Mouse (Mus musculus) layer of hippocampus, adult 2 months (tissue): Measurements from ENCODE around the gene Slc35b2. TPM values are rescaled to one million over a fixed set of nuclear protein-coding genes. Genes with fewer than 3 reads are reported as not detected.

ENCODE experiments used
- DNase-seq, 2 experiments: peaks; one replicate each; pipeline ENCODE4 v3.0.0; 2022; ENCODE audit warnings: low spot score in 2 of 2
- H3K27ac ChIP-seq: fragments of 200-600 bp; 2 replicates; pipeline ENCODE4 v1.8.1; 2022
- H3K4me3 ChIP-seq: fragments of 200-600 bp; 2 replicates; pipeline ENCODE4 v1.8.1; 2022; ENCODE audit warnings: mild to moderate bottlenecking
- CTCF ChIP-seq: fragments of 200-600 bp; conservative IDR thresholded peaks from 2 replicates; pipeline ENCODE4 v1.8.1; 2022; ENCODE audit warnings: antibody characterized with exemption, mild to moderate bottlenecking, moderate library complexity
- total RNA-seq, 2 experiments: library from RNA; stranded (reverse); gene quantifications; 2 replicates each; pipeline ENCODE4 v1.2.3; 2021

Gene Slc35b2
- total RNA-seq, 2 experiments from 2014 or later = 31.1 to 31.8 TPM

DNA sequence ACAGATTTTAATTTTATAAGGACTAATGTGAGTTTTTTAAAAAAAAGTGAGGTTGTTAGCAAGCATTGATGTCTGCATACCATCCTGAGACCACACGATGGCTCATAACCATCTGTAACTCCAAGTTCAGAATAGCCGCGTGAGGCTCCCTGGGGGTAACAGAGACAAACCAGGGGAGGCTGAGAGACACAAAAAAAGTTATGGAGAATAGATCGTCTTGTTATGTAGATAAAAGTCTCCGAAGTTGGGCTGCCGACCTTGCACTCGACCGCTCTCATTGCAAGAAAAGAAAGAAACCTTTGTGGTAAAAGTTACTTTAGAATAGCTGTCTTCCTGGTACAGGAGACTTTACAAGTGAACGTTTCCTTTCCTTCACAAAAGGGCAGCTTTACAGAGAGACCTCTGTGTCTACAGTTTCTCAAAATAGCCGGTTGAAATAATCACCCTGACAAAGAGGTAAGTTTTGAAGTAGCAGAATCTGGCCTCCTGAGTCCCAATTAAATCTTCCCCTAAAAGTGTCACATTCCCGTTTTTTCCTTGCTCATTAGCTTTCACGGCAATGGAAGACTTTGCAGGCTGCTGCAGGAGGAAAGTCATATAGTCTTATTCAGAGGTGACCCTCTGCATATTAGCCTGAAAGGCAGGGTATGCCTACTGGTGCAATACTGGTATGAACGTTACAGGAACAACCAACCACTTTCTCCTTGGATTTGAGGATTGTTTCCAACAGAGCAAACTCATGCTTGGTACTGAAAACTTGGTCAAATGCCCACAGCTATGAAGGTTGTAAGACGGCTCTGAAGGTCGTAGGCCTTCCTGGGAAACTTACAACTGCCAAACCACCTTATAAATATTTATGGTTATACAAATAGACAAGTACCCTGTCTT lies 43.6 kb downstream of the Slc35b2 start:
- TF ChIP-seq CTCF = no peak
- Histone ChIP-seq H3K4me3 (no peak overlapping the region), H3K27ac (no peak overlapping the region)
- DNase-seq = no peak

DNA sequence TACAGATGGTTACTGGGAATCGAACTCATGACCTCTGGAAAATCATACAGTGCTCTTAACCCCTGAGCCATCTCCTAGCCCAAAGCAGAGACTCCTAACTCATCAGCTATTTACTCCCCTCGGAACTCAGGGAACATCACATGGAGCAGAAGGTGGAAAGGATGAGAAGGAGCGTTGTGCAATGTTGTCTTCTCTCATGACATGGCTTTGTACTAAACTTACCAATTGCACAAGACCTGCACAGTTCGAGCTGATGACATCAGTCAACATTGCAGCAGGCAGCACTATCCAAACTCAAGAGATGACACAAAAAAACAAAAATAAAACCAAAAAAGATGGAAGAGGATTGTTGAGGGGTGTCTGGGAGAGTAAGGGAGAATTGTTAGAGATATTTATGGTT lies 44.7 kb downstream of the Slc35b2 start:
- Histone ChIP-seq H3K4me3 (no peak overlapping the region), H3K27ac (no peak overlapping the region)
- DNase-seq = no peak
- TF ChIP-seq CTCF = no peak

DNA sequence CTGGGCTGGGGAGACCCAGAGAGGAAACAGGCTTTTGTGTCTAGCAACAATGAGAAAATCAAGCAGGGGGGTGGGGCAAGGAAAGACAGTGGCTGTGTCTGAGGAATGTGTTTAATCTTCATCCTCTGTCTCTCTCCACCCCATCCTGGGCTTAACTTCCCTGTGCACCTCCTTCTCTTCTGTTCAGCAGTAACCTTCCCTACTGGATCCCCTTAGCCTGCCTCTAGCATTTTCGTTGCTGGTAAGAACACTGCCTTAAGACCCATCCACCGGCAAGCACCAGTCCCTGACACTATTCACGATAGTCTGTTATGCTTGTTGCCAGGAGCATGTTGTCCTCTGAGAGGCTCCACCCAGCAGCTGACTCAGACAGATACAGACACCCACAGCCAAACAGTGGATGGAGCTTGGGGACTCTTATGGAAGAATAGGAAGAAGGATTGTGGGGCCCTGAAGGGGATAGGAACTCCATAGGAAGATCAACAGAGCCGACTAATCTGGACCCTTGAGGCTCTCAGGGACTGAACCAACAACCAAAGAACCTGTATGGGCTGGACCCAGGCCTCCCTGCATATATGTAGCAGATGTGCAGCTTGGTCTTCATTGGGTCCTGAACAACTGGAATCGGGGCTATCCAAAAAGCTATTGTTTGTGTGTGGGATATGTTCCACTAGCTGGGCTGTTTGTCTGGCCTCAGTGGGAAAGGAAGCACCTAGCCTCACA lies 46.6 kb downstream of the Slc35b2 start:
- DNase-seq = no peak
- TF ChIP-seq CTCF = no peak
- H3K27ac ChIP-seq = no peak overlapping the region

DNA sequence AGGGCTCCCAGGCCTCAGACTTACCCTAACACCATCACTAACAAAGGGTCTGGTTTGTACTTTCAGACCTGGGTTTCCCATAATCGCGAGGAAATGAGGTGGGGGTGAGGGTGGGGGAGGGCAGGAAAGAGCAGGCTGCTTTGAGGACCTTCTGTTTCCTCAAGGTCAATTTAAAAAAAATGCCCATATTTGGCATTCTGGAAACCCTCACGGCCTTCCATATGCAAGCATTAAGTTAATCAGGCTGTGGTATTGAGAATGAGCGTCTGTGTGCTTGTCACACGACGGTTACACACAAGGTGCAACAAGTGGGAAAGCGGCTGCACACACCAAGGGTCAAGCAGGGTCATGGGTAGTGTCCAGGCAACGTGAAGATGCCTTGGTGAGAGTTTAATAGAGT lies 48.3 kb downstream of the Slc35b2 start:
- Histone ChIP-seq H3K4me3 (no peak overlapping the region), H3K27ac (no peak overlapping the region)
- no peak for DNase-seq
- TF ChIP-seq CTCF = no peak

More for the DNA sequence above, 46.6 kb downstream of the Slc35b2 start:
- no peak overlapping the region for H3K4me3 ChIP-seq

DNA sequence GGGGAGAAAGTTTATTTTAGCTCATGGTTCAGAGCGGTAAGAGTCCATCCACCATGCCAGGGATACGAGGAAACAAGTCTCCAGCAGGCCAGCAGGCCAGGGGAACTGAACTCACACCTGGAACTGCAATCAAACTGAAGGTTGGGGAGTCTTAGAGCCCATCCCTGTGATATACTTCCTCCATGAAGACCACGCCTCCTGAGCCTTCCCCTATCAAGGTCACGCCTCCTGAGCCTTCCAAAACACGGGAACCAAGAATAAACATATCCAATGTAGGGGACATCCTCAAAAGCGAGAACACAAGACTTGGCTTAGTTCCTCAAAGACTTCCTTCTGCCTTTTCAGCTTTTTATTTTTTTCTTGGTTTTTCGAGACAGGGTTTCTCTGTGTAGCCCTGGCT lies 49.2 kb downstream of the Slc35b2 start:
- Histone ChIP-seq H3K4me3 (no peak overlapping the region), H3K27ac (no peak overlapping the region)
- no peak for TF ChIP-seq CTCF
- no peak for DNase-seq

DNA sequence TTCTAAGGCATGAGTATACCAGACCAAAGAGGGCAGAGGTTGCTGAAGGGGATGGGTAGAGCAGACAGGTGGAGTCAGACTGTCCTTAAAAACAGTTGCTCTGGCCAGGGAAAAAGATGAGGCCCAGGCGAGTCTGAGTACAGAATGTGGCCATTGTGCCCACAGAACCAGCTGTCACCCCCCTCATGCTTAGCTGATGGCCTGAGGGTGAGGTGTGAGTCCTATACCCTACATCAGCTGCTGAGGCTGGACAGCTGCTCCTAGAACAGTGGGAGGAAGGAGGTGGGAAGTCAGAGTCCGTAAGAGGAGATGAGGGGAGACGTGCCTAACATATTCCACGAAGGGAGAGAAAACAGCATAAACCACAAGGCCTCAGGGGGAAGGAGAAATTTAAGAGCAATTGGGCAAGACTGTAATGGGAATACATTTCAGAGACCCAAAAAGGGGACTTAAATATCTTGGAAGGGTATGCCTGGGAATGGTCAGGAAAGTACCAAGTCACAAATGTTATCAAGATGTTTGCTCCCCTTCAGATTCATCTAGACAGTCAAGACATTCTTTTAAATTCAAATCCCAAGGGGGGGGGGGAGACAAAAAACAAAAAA lies 52.5 kb downstream of the Slc35b2 start:
- no peak for TF ChIP-seq CTCF
- no peak overlapping the region for H3K27ac ChIP-seq
- no peak for DNase-seq
- H3K4me3 ChIP-seq = no peak overlapping the region

DNA sequence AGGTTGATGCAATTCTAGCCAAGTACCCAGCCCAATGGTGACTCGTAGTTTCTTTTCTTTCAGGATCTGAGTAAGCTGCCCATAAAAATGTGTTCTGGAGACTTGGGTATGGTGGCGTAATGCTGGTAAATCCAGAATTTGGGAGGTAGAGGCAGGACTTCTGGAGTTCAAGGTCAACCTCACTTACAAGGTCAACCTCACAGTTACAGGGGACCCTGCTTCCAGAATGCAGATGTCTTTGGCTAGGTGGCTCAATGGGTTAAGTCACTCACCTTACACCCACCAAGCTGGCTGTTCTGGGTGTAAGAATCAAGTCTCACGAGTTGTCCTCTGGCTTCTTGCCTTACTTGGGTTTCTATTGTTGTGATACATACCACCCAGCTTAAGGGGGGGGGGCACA lies 53.0 kb downstream of the Slc35b2 start:
- TF ChIP-seq CTCF = no peak
- no peak overlapping the region for H3K4me3 ChIP-seq
- no peak overlapping the region for H3K27ac ChIP-seq
- no peak for DNase-seq

Other genes with a start within 250 kb of the Slc35b2 start
- gene Cdc5l, start 130.1 kb upstream of the Slc35b2 start, total RNA-seq = 10 to 100 TPM; 55.7 to 57.5 TPM
- gene Spats1, start 88.5 kb upstream of the Slc35b2 start, total RNA-seq = 1 to 10 TPM; 4.8 TPM
- gene Aars2, start 57.0 kb upstream of the Slc35b2 start, total RNA-seq = 10 to 100 TPM; 25.2 to 26.3 TPM
- 1 to 10 TPM in 1 of 2 experiments, under 1 TPM in 1; 0.56 to 1.0 TPM for gene Tcte1, start 40.4 kb upstream of the Slc35b2 start, total RNA-seq
- 100 to 1,000 TPM; 106 to 112 TPM for gene Tmem151b, start 14.2 kb upstream of the Slc35b2 start, total RNA-seq
- gene Nfkbie, start 8.2 kb upstream of the Slc35b2 start, total RNA-seq = 1 to 10 TPM; 2.6 to 2.7 TPM
- 1,000 to 10,000 TPM; 1,695 to 1,765 TPM for gene Hsp90ab1, start 9.4 kb downstream of the Slc35b2 start, total RNA-seq
- gene Slc29a1, start 35.7 kb downstream of the Slc35b2 start, total RNA-seq = 10 to 100 TPM; 21.1 to 23.0 TPM
- not detected for gene Mymx, start 38.2 kb downstream of the Slc35b2 start, total RNA-seq
- gene Capn11, start 95.5 kb downstream of the Slc35b2 start, total RNA-seq = under 1 TPM; 0.28 to 0.44 TPM
- gene Mrpl14, start 122.4 kb downstream of the Slc35b2 start, total RNA-seq = 10 to 100 TPM; 34.8 to 43.5 TPM
- 100 to 1,000 TPM; 165 to 176 TPM for gene Tmem63b, start 123.0 kb downstream of the Slc35b2 start, total RNA-seq
- gene 1600014C23Rik, start 170.0 kb downstream of the Slc35b2 start, total RNA-seq = not detected